Mouse (Mus musculus) hindbrain, embryonic 16.5 days (tissue): ENCODE results near the gene 5430402E10Rik. TPM values are rescaled to one million over a fixed set of nuclear protein-coding genes. Genes with fewer than 3 reads are reported as not detected.
"Not testable (repeated sequence)": the region's sequence is repeated elsewhere in the genome, so short reads cannot be mapped to it uniquely, and the experiment has no call there.

Experiments
- ATAC-seq: fragments of 200-750 bp; cut with Nextera tagmentation; 2 replicates; pipeline ENCODE4 v1.8.0; 2017; ENCODE audit warnings: moderate TSS enrichment, moderate library complexity
- H3K27ac ChIP-seq: fragments of 300-500 bp; sonication (generic); 2 replicates; pipeline ENCODE4 v1.5.1; 2014; ENCODE audit warnings: low read depth, mild to moderate bottlenecking, control low read depth, low read length, moderate library complexity
- H3K27me3 ChIP-seq: fragments of 300-500 bp; sonication (generic); replicated peaks from 2 replicates; pipeline ENCODE4 v1.6.1; 2014; ENCODE audit warnings: low read length; ENCODE audit not compliant: control insufficient read depth, insufficient read depth
- H3K36me3 ChIP-seq: fragments of 300-500 bp; sonication (generic); 2 replicates; pipeline ENCODE4 v1.6.1; 2014; ENCODE audit warnings: mild to moderate bottlenecking, low read length, moderate library complexity, mixed read lengths; ENCODE audit not compliant: control insufficient read depth, insufficient read depth
- H3K4me1 ChIP-seq: fragments of 300-500 bp; sonication (generic); 2 replicates; pipeline ENCODE4 v1.6.1; 2014; ENCODE audit warnings: low read depth, low read length; ENCODE audit not compliant: control insufficient read depth, insufficient read depth
- H3K4me2 ChIP-seq: fragments of 300-500 bp; sonication (generic); 2 replicates; pipeline ENCODE4 v1.6.1; 2014; ENCODE audit warnings: mild to moderate bottlenecking, low read length, control low read depth, moderate library complexity
- H3K4me3 ChIP-seq: fragments of 300-500 bp; sonication (generic); 2 replicates; pipeline ENCODE4 v1.5.1; 2014; ENCODE audit warnings: mild to moderate bottlenecking, low read length, control low read depth, moderate library complexity
- H3K9ac ChIP-seq: fragments of 300-500 bp; sonication (generic); 2 replicates; pipeline ENCODE4 v1.6.1; 2014; ENCODE audit warnings: low read depth, mild to moderate bottlenecking, control low read depth, low read length, moderate library complexity
- H3K9me3 ChIP-seq: fragments of 300-500 bp; sonication (generic); 2 replicates; pipeline ENCODE4 v1.6.1; 2014; ENCODE audit warnings: mild to moderate bottlenecking, low read length, moderate library complexity; ENCODE audit not compliant: control insufficient read depth
- WGBS: fragments of 180-500 bp; shearing (Covaris S2); extraction: QIAGEN DNeasy Blood & Tissue Kit; methylation state at CpG from one replicate; pipeline ENCODE4 v1.1.7; 2014; 5-methylcytosine and 5-hydroxymethylcytosine counted together
- polyA plus RNA-seq: library from polyadenylated mRNA; unstranded; fragments of >200 nt; fragmentation: Nextera tagmentation; extraction: Ambion mirVana; gene quantifications from 2 replicates; pipeline ENCODE4 v1.2.1, GENCODE M21; 2015

5430402E10Rik gene
- not detected in 2 replicates for polyA plus RNA-seq

DNA sequence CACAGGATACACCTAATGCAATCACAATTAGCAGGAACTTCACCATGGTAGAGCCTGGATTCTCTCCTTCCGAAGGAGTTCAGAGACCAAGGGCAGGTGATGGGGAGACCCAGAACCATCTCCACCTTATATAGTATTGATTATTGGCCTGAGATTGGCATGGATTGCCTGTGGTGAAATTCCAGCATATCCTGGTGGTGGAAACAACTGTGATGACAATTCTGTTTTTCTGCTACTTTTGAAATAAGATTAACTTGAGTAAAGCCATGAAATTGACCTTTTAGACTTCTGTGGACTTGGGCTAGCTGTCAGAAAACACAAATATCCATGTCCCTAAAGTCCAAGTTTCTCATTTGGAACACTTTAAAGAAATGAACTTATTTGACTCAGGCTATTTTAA is at the start of gene 5430402E10Rik:
Gene 5430402E10Rik, minus strand, starts transcription at position 101 of the 400 bp plus-strand sequence.
- H3K9ac ChIP-seq, H3K27ac ChIP-seq, H3K4me1 ChIP-seq, H3K36me3 ChIP-seq, H3K9me3 ChIP-seq, H3K4me3 ChIP-seq, ATAC-seq, H3K27me3 ChIP-seq, H3K4me2 ChIP-seq: not testable (repeated sequence)
- WGBS = 90% methylated on average over 1 of the region's 1 CpGs

DNA sequence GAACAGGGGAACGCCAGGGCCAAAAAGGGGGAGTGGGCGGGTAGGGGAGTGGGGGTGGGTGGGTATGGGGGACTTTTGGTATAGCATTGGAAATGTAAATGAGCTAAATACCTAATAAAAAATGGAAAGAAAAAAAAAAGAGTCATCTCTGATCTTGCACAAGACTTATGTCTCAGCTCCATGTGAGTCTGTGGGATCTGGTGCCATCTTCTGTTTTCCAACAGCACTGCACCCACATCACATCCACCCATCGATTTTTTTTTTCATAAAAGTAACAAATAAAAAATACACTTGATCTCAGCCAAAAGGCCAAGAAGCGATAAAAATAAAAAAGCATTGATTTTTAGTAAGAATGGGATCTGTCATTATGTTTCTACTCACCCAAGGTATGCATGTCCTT is 44.8 kb downstream of the 5430402E10Rik start:
- not testable (repeated sequence) for H3K27me3 ChIP-seq, H3K4me1 ChIP-seq, H3K9ac ChIP-seq, H3K36me3 ChIP-seq, H3K4me3 ChIP-seq, H3K4me2 ChIP-seq, H3K27ac ChIP-seq, ATAC-seq, H3K9me3 ChIP-seq
- WGBS = 49% methylated on average over 2 of the region's 4 CpGs

Other genes with a start within 250 kb of the 5430402E10Rik start
- gene Prkx, start 128.8 kb downstream of the 5430402E10Rik start, polyA plus RNA-seq = 21.4 and 24.1 TPM in 2 replicates
- gene Pbsn, start 71.4 kb downstream of the 5430402E10Rik start, polyA plus RNA-seq = not detected in 2 replicates
- not detected in 2 replicates for gene Gm14744, start 60.3 kb downstream of the 5430402E10Rik start, polyA plus RNA-seq
- gene Obp1a, start 166.3 kb upstream of the 5430402E10Rik start, polyA plus RNA-seq = not detected in 2 replicates
- gene Gm5938, start 200.4 kb upstream of the 5430402E10Rik start, polyA plus RNA-seq = not detected in 2 replicates